Comparison of ENCODE assay signal across 7 mouse cellular contexts in genomic region chr7:45869787-45870186, GRCm38 (mm10). TPM values are rescaled to one million over a fixed set of nuclear protein-coding genes. Genes with fewer than 3 reads are reported as not detected.
A peak's percentile ranks its signal among the peaks of the same experiment; 100 is the strongest.
DNase-seq lines count a peak whose midpoint lies in the region; ATAC-seq and TF ChIP-seq lines count a peak whose summit lies in the region.

No protein-coding gene starts in this region.

- H3K9ac ChIP-seq in forebrain, embryonic 13.5 days = peak overlapping the region; percentile 66
- H3K9ac ChIP-seq in intestine, embryonic 15.5 days = peak overlapping the region; percentile 4; the same call in 1 of the 2 replicates
- peak overlapping the region; percentile 71 for H3K9ac ChIP-seq in neural tube, embryonic 15.5 days (replicated peaks)

- H3K27ac ChIP-seq in layer of hippocampus, adult 2 months = no peak overlapping the region
- no peak overlapping the region for H3K27ac ChIP-seq in forebrain, embryonic 13.5 days
- no peak overlapping the region for H3K27ac ChIP-seq in intestine, embryonic 15.5 days
- peak overlapping the region; percentile 75 for H3K27ac ChIP-seq in neural tube, embryonic 15.5 days (replicated peaks)

- H3K9me3 ChIP-seq in forebrain, embryonic 13.5 days (replicated peaks) = no peaks in the 10 kb centered on the region
- H3K9me3 ChIP-seq in intestine, embryonic 15.5 days = no peaks in the 10 kb centered on the region
- no peaks in the 10 kb centered on the region for H3K9me3 ChIP-seq in neural tube, embryonic 15.5 days (replicated peaks)

- ATAC-seq in forebrain, embryonic 13.5 days = no peak
- no peak for ATAC-seq in intestine, embryonic 15.5 days
- 0 out of 2 replicates have a peak, but pooled peaks have one; percentile 2 for ATAC-seq in neural tube, embryonic 15.5 days (ENCODE audit: low FRiP score)
- no peak for ATAC-seq in granulocyte monocyte progenitor cell, adult 5-6 weeks (replicated peaks; ENCODE audit: poor library complexity, severe bottlenecking)

- peaks cover 46% of the 10 kb centered on the region for H3K27me3 ChIP-seq in forebrain, embryonic 13.5 days
- H3K27me3 ChIP-seq in intestine, embryonic 15.5 days (replicated peaks) = peaks cover 28% of the 10 kb centered on the region
- H3K27me3 ChIP-seq in neural tube, embryonic 15.5 days (replicated peaks) = no peaks in the 10 kb centered on the region; the same call in 1 of the 2 replicates

- DNase-seq in layer of hippocampus, adult 2 months (ENCODE audit: low spot score in 2 of 2) = no peak
- no peak for DNase-seq in layer of hippocampus, postnatal 36 days
- DNase-seq in ovary, postnatal 36 days (ENCODE audit: low spot score) = no peak

- H3K4me2 ChIP-seq in forebrain, embryonic 13.5 days = peak overlapping the region; percentile 63
- peak overlapping the region; percentile 60 for H3K4me2 ChIP-seq in intestine, embryonic 15.5 days (replicated peaks)
- peak overlapping the region; percentile 72 for H3K4me2 ChIP-seq in neural tube, embryonic 15.5 days

- H3K4me1 ChIP-seq in forebrain, embryonic 13.5 days = peaks cover 59% of the 10 kb centered on the region
- peaks cover 47% of the 10 kb centered on the region for H3K4me1 ChIP-seq in intestine, embryonic 15.5 days (replicated peaks)
- peaks cover 67% of the 10 kb centered on the region for H3K4me1 ChIP-seq in neural tube, embryonic 15.5 days

- H3K36me3 ChIP-seq in forebrain, embryonic 13.5 days (ENCODE audit: poor library complexity, severe bottlenecking) = peaks cover 7% of the 10 kb centered on the region; the same call in 1 of the 2 replicates
- peaks cover 3% of the 10 kb centered on the region; the same call in 1 of the 2 replicates for H3K36me3 ChIP-seq in intestine, embryonic 15.5 days
- H3K36me3 ChIP-seq in neural tube, embryonic 15.5 days = peaks cover 4% of the 10 kb centered on the region

- 10% methylated on average over 12 of the region's 14 CpGs for WGBS in forebrain, embryonic 13.5 days
- WGBS in intestine, embryonic 15.5 days = 8% methylated on average over 14 of the region's 14 CpGs
- under 1% methylated on average over 14 of the region's 14 CpGs for WGBS in neural tube, embryonic 15.5 days

- peak overlapping the region; percentile 24 for H3K4me3 ChIP-seq in layer of hippocampus, adult 2 months
- peak overlapping the region; percentile 35 for H3K4me3 ChIP-seq in forebrain, embryonic 13.5 days
- peak overlapping the region; percentile 24 for H3K4me3 ChIP-seq in intestine, embryonic 15.5 days (replicated peaks)
- H3K4me3 ChIP-seq in neural tube, embryonic 15.5 days (replicated peaks) = peak overlapping the region; percentile 63

- no peak for TF ChIP-seq CTCF in layer of hippocampus, adult 2 months (conservative IDR thresholded peaks at IDR 0.05)

RNA-seq across cellular contexts. Expression of gene Kdelr1, which starts 2.8 kb away (rescaled TPM):
- total RNA-seq in layer of hippocampus, adult 2 months (2021) = 10 to 100 TPM; 78.4 to 81.4 TPM
- 10 to 100 TPM; 72.4 to 74.2 TPM for total RNA-seq in layer of hippocampus, postnatal 36 days (2021)
- polyA plus RNA-seq in forebrain, embryonic 13.5 days (2015; fragmentation: Nextera tagmentation; extraction: Ambion mirVana) = 31.6 and 33.9 TPM in 2 replicates
- 70.8 and 74.5 TPM in 2 replicates for polyA plus RNA-seq in intestine, embryonic 15.5 days (2015; fragmentation: Nextera tagmentation; extraction: Ambion mirVana)
- polyA plus RNA-seq in neural tube, embryonic 15.5 days (2015; fragmentation: Nextera tagmentation; extraction: Ambion mirVana) = 55.7 and 65.9 TPM in 2 replicates
- total RNA-seq in granulocyte monocyte progenitor cell, adult 5-6 weeks (2014; fragmentation: Nextera tagmentation) = 123 and 143 TPM in 2 replicates
- 65.2 and 72.5 TPM in 2 replicates for total RNA-seq in granulocyte monocyte progenitor cell, adult 5-6 weeks (2017)

RNA-seq across cellular contexts. Expression of gene Grin2d, which starts 8.4 kb away (rescaled TPM):
- 10 to 100 TPM in 1 of 2 experiments, 1 to 10 TPM in 1; 10.0 to 11.6 TPM for total RNA-seq in layer of hippocampus, adult 2 months (2021)
- 10 to 100 TPM; 10.9 to 11.4 TPM for total RNA-seq in layer of hippocampus, postnatal 36 days (2021)
- polyA plus RNA-seq in forebrain, embryonic 13.5 days (2015; fragmentation: Nextera tagmentation; extraction: Ambion mirVana) = 0.48 TPM in 2 replicates
- 0.49 and 0.51 TPM in 2 replicates for polyA plus RNA-seq in intestine, embryonic 15.5 days (2015; fragmentation: Nextera tagmentation; extraction: Ambion mirVana)
- 3.2 and 4.2 TPM in 2 replicates for polyA plus RNA-seq in neural tube, embryonic 15.5 days (2015; fragmentation: Nextera tagmentation; extraction: Ambion mirVana)
- total RNA-seq in granulocyte monocyte progenitor cell, adult 5-6 weeks (2014; fragmentation: Nextera tagmentation) = 0.15 TPM in 1 of 2 replicates, not detected in the other
- total RNA-seq in granulocyte monocyte progenitor cell, adult 5-6 weeks (2017) = 0.09 TPM in 1 of 2 replicates, not detected in the other

RNA-seq across cellular contexts. Expression of gene Syngr4, which starts 26.7 kb away (rescaled TPM):
- total RNA-seq in layer of hippocampus, adult 2 months (2021) = not detected
- total RNA-seq in layer of hippocampus, postnatal 36 days (2021) = not detected
- polyA plus RNA-seq in forebrain, embryonic 13.5 days (2015; fragmentation: Nextera tagmentation; extraction: Ambion mirVana) = 0.62 and 0.92 TPM in 2 replicates
- 0.85 and 1.00 TPM in 2 replicates for polyA plus RNA-seq in intestine, embryonic 15.5 days (2015; fragmentation: Nextera tagmentation; extraction: Ambion mirVana)
- polyA plus RNA-seq in neural tube, embryonic 15.5 days (2015; fragmentation: Nextera tagmentation; extraction: Ambion mirVana) = 0.37 and 0.52 TPM in 2 replicates
- 3.7 and 4.0 TPM in 2 replicates for total RNA-seq in granulocyte monocyte progenitor cell, adult 5-6 weeks (2014; fragmentation: Nextera tagmentation)
- total RNA-seq in granulocyte monocyte progenitor cell, adult 5-6 weeks (2017) = 0.41 TPM in 1 of 2 replicates, not detected in the other

RNA-seq across cellular contexts. Expression of gene Tmem143, which starts 27.0 kb away (rescaled TPM):
- total RNA-seq in layer of hippocampus, adult 2 months (2021) = 10 to 100 TPM; 22.1 to 22.8 TPM
- total RNA-seq in layer of hippocampus, postnatal 36 days (2021) = 10 to 100 TPM; 20.8 to 25.9 TPM
- polyA plus RNA-seq in forebrain, embryonic 13.5 days (2015; fragmentation: Nextera tagmentation; extraction: Ambion mirVana) = 3.7 and 4.3 TPM in 2 replicates
- 5.8 and 7.0 TPM in 2 replicates for polyA plus RNA-seq in intestine, embryonic 15.5 days (2015; fragmentation: Nextera tagmentation; extraction: Ambion mirVana)
- polyA plus RNA-seq in neural tube, embryonic 15.5 days (2015; fragmentation: Nextera tagmentation; extraction: Ambion mirVana) = 7.5 and 7.8 TPM in 2 replicates
- total RNA-seq in granulocyte monocyte progenitor cell, adult 5-6 weeks (2014; fragmentation: Nextera tagmentation) = 14.5 and 21.2 TPM in 2 replicates
- 9.5 and 12.5 TPM in 2 replicates for total RNA-seq in granulocyte monocyte progenitor cell, adult 5-6 weeks (2017)

RNA-seq across cellular contexts. Expression of gene Grwd1, which starts 39.0 kb away (rescaled TPM):
- 10 to 100 TPM; 20.5 to 22.7 TPM for total RNA-seq in layer of hippocampus, adult 2 months (2021)
- 10 to 100 TPM; 19.9 to 22.6 TPM for total RNA-seq in layer of hippocampus, postnatal 36 days (2021)
- polyA plus RNA-seq in forebrain, embryonic 13.5 days (2015; fragmentation: Nextera tagmentation; extraction: Ambion mirVana) = 49.2 and 53.6 TPM in 2 replicates
- polyA plus RNA-seq in intestine, embryonic 15.5 days (2015; fragmentation: Nextera tagmentation; extraction: Ambion mirVana) = 67.1 and 71.3 TPM in 2 replicates
- polyA plus RNA-seq in neural tube, embryonic 15.5 days (2015; fragmentation: Nextera tagmentation; extraction: Ambion mirVana) = 40.7 and 48.9 TPM in 2 replicates
- total RNA-seq in granulocyte monocyte progenitor cell, adult 5-6 weeks (2014; fragmentation: Nextera tagmentation) = 30.9 and 33.6 TPM in 2 replicates
- total RNA-seq in granulocyte monocyte progenitor cell, adult 5-6 weeks (2017) = 21.9 and 27.3 TPM in 2 replicates

Comparison
In these comparisons a context has a peak if more than half of its experiments do, and no peak if none do; other contexts are left out.
1. H3K9ac ChIP-seq: peak in every context shown above with its lines; median percentile 71 in neural tube, embryonic 15.5 days; 66 in forebrain, embryonic 13.5 days; 4 in intestine, embryonic 15.5 days.
2. RNA of gene Grin2d, which starts 8.4 kb away (total RNA-seq): 10.0 to 11.6 TPM in layer of hippocampus, adult 2 months and 10.9 to 11.4 TPM in layer of hippocampus, postnatal 36 days; 0.09 to 0.15 TPM in granulocyte monocyte progenitor cell, adult 5-6 weeks; every median in the first group is over 4 times any median in the second.
3. Peak in every context shown above with its lines, with median percentiles within 50 percentile points of each other: H3K4me3 ChIP-seq and H3K4me2 ChIP-seq.